Mouse (Mus musculus) layer of hippocampus, adult 8-10 months (tissue): ENCODE data around the gene Arpc4. TPM values are rescaled to one million over a fixed set of nuclear protein-coding genes. Genes with fewer than 3 reads are reported as not detected.

ENCODE experiments used
- microRNA-seq, 2 experiments: library from miRNA; unstranded; fragments of <30 nt; microRNA quantifications; one replicate each; pipeline ENCODE4 v1.2.0; 2022
- total RNA-seq, 4 experiments: library from RNA; stranded (reverse); gene quantifications; 2 replicates each; pipeline ENCODE4 v1.2.4; 2022

The Arpc4 gene
- total RNA-seq, 4 experiments from 2014 or later: 282 to 324 (median 303) TPM

Small RNA genes within 50 kb of the gene (microRNA-seq; reads per million reads assigned to microRNA genes)
- gene Gm24387: 0 reads per million in 2 experiments

Other genes with a start within 250 kb of the Arpc4 start
- 10 to 100 TPM; 71.7 to 80.9 (median 76.9) TPM for gene Lhfpl4, start 182.7 kb upstream of the Arpc4 start, total RNA-seq
- gene Mtmr14, start 140.3 kb upstream of the Arpc4 start, total RNA-seq: 10 to 100 TPM; 15.5 to 19.9 (median 17.7) TPM
- 10 to 100 TPM; 19.5 to 24.2 (median 19.9) TPM for gene Cpne9, start 95.8 kb upstream of the Arpc4 start, total RNA-seq
- 10 to 100 TPM; 36.8 to 40.5 (median 38.4) TPM for gene Brpf1, start 71.0 kb upstream of the Arpc4 start, total RNA-seq
- gene Ogg1, start 51.1 kb upstream of the Arpc4 start, total RNA-seq: 10 to 100 TPM in 2 of 4 experiments, 1 to 10 TPM in 2; 7.6 to 11.1 (median 9.4) TPM
- 10 to 100 TPM; 57.2 to 74.1 (median 63.7) TPM for gene Camk1, start 34.1 kb upstream of the Arpc4 start, total RNA-seq
- 10 to 100 TPM; 43.4 to 49.8 (median 47.7) TPM for gene Tada3, start 232 bp upstream of the Arpc4 start, total RNA-seq
- 10 to 100 TPM; 17.2 to 21.6 (median 19.6) TPM for gene Ttll3, start 11.1 kb downstream of the Arpc4 start, total RNA-seq
- 10 to 100 TPM; 27.4 to 39.1 (median 35.2) TPM for gene Rpusd3, start 41.2 kb downstream of the Arpc4 start, total RNA-seq
- not detected for gene Cidec, start 57.6 kb downstream of the Arpc4 start, total RNA-seq
- gene Jagn1, start 64.5 kb downstream of the Arpc4 start, total RNA-seq: 10 to 100 TPM; 38.5 to 47.0 (median 39.7) TPM
- gene Il17re, start 80.4 kb downstream of the Arpc4 start, total RNA-seq: under 1 TPM; 0.22 to 0.45 (median 0.41) TPM
- gene Il17rc, start 93.3 kb downstream of the Arpc4 start, total RNA-seq: 1 to 10 TPM; 3.8 to 6.1 (median 4.8) TPM
- 100 to 1,000 TPM in 2 of 4 experiments, 10 to 100 TPM in 2; 86.9 to 135 (median 104) TPM for gene Creld1, start 105.2 kb downstream of the Arpc4 start, total RNA-seq
- 10 to 100 TPM; 45.3 to 51.3 (median 49.8) TPM for gene Prrt3, start 123.8 kb downstream of the Arpc4 start, total RNA-seq
- 10 to 100 TPM; 62.1 to 75.3 (median 71.4) TPM for gene Emc3, start 153.5 kb downstream of the Arpc4 start, total RNA-seq
- 1 to 10 TPM; 2.0 to 2.5 (median 2.3) TPM for gene Fancd2, start 153.6 kb downstream of the Arpc4 start, total RNA-seq
- under 1 TPM in 3 of 4 experiments, not detected in 1; 0.37 to 0.56 (median 0.55) TPM for gene Fancd2os, start 222.6 kb downstream of the Arpc4 start, total RNA-seq
- gene Brk1, start 226.7 kb downstream of the Arpc4 start, total RNA-seq: 100 to 1,000 TPM; 207 to 213 (median 208) TPM
- 10 to 100 TPM; 41.0 to 50.5 (median 47.0) TPM for gene Vhl, start 245.8 kb downstream of the Arpc4 start, total RNA-seq